Mouse (Mus musculus): ENCODE measurements around the gene Abcb1a. TPM values are rescaled to one million over a fixed set of nuclear protein-coding genes. Genes with fewer than 3 reads are reported as not detected.

Abcb1a gene
- 66.7 TPM for polyA plus RNA-seq (2017; shearing (Covaris generic))

DNA sequence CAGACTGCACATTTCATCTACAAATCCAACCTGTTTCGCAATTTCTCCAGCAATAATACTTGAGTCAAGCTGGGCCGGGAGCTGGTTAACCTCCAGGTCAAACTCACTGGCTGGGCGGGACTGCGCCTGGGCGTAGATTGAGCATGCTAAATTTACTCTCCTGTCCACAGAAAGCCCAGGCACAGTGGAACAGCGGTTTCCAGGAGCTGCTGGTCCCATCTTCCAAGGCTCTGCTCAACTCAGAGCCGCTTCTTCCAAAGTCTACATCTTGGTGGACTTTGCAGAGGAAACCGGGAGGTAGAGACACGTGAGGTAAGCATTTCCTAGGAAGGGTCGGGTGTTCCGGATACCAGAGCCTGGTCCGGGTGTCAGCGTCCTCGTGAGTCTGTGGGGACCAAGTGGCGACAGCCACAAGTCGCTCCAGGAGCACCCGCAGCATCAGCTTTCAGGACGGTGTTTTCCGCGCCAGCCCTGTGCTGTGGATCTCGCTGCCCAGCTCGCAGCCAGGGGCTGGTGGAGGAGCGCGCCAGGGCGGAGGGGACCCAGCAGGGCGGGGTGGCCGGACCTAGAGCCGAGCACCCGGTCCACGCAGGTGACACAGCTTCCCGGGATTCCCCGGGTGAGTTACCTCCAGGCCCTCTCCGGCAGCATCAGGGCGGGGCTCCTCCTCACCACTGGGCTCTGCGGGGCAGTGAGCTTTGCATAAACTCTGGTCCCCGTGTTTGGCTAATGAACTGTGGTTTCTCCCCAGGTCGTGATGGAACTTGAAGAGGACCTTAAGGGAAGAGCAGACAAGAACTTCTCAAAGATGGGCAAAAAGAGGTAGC, at the start of gene Abcb1a:
TSS of gene Abcb1a (plus strand) at position 167 of the 827 bp plus-strand sequence.

DNA sequence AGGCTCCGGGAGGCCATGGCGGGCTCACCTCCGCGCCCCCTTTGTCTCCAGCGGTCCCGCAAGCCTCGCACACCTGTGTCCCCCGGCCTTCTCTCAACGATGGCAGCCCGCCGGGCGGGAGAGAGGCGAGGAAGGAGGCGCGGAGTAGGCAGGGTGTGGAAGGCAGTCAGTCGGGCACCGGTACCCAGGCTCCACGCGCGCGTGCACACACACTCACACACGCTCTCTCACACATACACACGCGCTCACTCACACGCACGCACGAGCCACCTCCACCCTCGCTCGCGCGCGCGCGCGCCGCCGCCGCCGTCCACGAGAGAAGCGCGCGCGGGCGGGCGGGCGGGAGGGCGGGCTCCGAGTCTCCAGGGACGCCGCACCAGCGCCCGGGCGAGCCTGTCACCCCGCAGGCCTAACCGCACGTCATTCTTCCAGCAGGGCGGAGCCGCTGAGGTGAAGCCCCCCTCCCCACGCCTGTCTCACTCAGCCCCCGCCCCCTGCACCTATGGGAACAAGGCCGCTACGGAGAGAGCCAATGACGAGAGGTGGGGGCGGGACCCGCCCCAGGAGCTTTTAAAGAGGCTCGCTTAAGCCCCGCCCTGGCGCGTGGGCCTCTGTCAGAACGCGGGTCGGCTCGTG, 37.2 kb upstream of the Abcb1a start, which contains the start of gene Rundc3b:
TSS of gene Rundc3b (minus strand) at position 357 of the 636 bp plus-strand sequence.

Other genes starting within 250 kb of the Abcb1a start
- 66.8 TPM for gene Dbf4, start 237.4 kb upstream of the Abcb1a start, polyA plus RNA-seq (2017; shearing (Covaris generic))
- gene Slc25a40, start 237.2 kb upstream of the Abcb1a start, polyA plus RNA-seq (2017; shearing (Covaris generic)) = 16.0 TPM
- gene Rundc3b, start 37.1 kb upstream of the Abcb1a start, polyA plus RNA-seq (2017; shearing (Covaris generic)) = 33.8 TPM
- gene Abcb1b, start 138.1 kb downstream of the Abcb1a start, polyA plus RNA-seq (2017; shearing (Covaris generic)) = 100 TPM
- gene Abcb4, start 233.6 kb downstream of the Abcb1a start, polyA plus RNA-seq (2017; shearing (Covaris generic)) = 0.76 TPM

Measured in effector memory CD4-positive, alpha-beta T cell, adult 5 months (primary cell).